Mouse (Mus musculus) neural tube, embryonic 14.5 days (tissue): ENCODE measurements around the gene Cdadc1. TPM values are rescaled to one million over a fixed set of nuclear protein-coding genes. Genes with fewer than 3 reads are reported as not detected.

Experiments
- ATAC-seq: fragments of 200-750 bp; cut with Nextera tagmentation; 2 replicates; pipeline ENCODE4 v1.8.0; 2017; ENCODE audit warnings: low read depth, mild to moderate bottlenecking, moderate TSS enrichment, moderate library complexity
- H3K27ac ChIP-seq: fragments of 300-500 bp; sonication (generic); 2 replicates; pipeline ENCODE4 v1.5.1; 2014; ENCODE audit warnings: low read depth, mild to moderate bottlenecking, control low read depth, low read length, moderate library complexity, mixed read lengths
- H3K27me3 ChIP-seq: fragments of 300-500 bp; sonication (generic); 2 replicates; pipeline ENCODE4 v1.6.1; 2014; ENCODE audit warnings: low read length; ENCODE audit not compliant: control insufficient read depth, insufficient read depth
- H3K36me3 ChIP-seq: fragments of 300-500 bp; sonication (generic); 2 replicates; pipeline ENCODE4 v1.6.1; 2014; ENCODE audit warnings: low read length, mixed read lengths; ENCODE audit not compliant: control insufficient read depth, insufficient read depth
- H3K4me1 ChIP-seq: fragments of 300-500 bp; sonication (generic); 2 replicates; pipeline ENCODE4 v1.6.1; 2014; ENCODE audit warnings: low read length; ENCODE audit not compliant: control insufficient read depth, insufficient read depth
- H3K4me2 ChIP-seq: fragments of 300-500 bp; sonication (generic); 2 replicates; pipeline ENCODE4 v1.6.1; 2014; ENCODE audit warnings: mild to moderate bottlenecking, low read depth, low read length, control low read depth
- H3K4me3 ChIP-seq: fragments of 300-500 bp; sonication (generic); 2 replicates; pipeline ENCODE4 v1.5.1; 2014; ENCODE audit warnings: low read depth, low read length, control low read depth, mixed read lengths
- H3K9ac ChIP-seq: fragments of 300-500 bp; sonication (generic); replicated peaks from 2 replicates; pipeline ENCODE4 v1.6.1; 2014; ENCODE audit warnings: low read depth, mild to moderate bottlenecking, control low read depth, low read length, mixed read lengths
- H3K9me3 ChIP-seq: fragments of 300-500 bp; sonication (generic); 2 replicates; pipeline ENCODE4 v1.6.1; 2016; ENCODE audit warnings: low read length; ENCODE audit not compliant: control insufficient read depth
- WGBS: fragments of 180-500 bp; shearing (Covaris S2); extraction: QIAGEN DNeasy Blood & Tissue Kit; methylation state at CpG from one replicate; pipeline ENCODE4 v1.1.7; 2014; 5-methylcytosine and 5-hydroxymethylcytosine counted together
- polyA plus RNA-seq: library from polyadenylated mRNA; unstranded; fragments of >200 nt; fragmentation: Nextera tagmentation; extraction: Ambion mirVana; gene quantifications from 2 replicates; pipeline ENCODE4 v1.2.1, GENCODE M21; 2014

The Cdadc1 gene
- 38.3 and 40.3 TPM in 2 replicates for polyA plus RNA-seq

DNA sequence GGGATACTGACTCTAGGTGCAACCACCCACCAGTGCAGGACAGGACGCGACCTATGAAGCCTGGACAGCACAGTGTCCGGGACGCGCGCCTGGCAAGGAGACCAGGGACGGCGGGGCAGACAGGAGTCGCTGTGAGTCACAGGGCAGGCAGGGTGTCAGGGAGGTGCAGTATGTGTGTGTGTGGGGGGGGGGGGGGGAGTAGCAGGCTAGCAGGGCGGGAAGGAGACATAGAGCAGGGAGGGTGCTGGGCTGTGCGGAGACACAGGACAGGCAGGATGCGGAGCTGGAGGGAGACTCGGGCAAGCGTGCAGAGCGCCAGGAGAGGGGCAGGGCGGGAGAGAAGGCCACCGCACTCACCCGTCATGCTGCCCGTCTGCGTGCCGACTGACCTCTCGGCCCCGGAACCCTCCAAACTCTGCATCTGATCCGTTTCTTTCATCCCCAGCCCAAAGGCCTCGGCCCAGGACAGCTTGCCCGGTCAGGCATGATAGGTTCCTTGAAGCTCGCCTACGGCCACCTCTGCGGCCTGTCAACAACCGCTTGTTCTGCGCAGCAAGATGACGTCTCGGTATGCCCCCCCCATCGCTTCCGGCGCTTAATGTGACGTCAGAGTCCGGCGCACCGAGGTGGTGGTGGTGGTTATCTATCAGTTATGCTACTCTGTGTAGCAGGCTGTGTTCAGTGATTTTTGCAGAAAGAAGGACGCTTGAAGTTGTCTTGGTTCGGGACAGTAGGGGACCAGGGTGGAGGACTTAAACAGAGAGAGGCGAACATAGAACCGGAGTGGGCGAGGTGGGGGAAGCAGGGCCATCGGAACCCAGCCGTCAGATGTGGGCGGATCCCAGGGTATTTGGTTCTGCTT, at the start of gene Cdadc1:
Gene Cdadc1, minus strand, starts transcription at position 562 of the 862 bp plus-strand sequence.
- WGBS: under 1% methylated on average over 44 of the region's 48 CpGs
- peak within 1 kb of the TSS; percentile 83 for H3K4me3 ChIP-seq
- peak within 1 kb of the TSS; percentile 80 for H3K4me2 ChIP-seq
- H3K27me3 ChIP-seq: no peaks in the 10 kb centered on the region
- peak within 1 kb of the TSS; percentile 72 for H3K27ac ChIP-seq
- H3K36me3 ChIP-seq: no peaks in the 10 kb centered on the region
- peak within 1 kb of the TSS; percentile 83 for H3K9ac ChIP-seq
- peaks cover 11% of the 10 kb centered on the region; the same call in 1 of the 2 replicates for H3K4me1 ChIP-seq
- peak; percentile 94 for ATAC-seq
- no peaks in the 10 kb centered on the region for H3K9me3 ChIP-seq

DNA sequence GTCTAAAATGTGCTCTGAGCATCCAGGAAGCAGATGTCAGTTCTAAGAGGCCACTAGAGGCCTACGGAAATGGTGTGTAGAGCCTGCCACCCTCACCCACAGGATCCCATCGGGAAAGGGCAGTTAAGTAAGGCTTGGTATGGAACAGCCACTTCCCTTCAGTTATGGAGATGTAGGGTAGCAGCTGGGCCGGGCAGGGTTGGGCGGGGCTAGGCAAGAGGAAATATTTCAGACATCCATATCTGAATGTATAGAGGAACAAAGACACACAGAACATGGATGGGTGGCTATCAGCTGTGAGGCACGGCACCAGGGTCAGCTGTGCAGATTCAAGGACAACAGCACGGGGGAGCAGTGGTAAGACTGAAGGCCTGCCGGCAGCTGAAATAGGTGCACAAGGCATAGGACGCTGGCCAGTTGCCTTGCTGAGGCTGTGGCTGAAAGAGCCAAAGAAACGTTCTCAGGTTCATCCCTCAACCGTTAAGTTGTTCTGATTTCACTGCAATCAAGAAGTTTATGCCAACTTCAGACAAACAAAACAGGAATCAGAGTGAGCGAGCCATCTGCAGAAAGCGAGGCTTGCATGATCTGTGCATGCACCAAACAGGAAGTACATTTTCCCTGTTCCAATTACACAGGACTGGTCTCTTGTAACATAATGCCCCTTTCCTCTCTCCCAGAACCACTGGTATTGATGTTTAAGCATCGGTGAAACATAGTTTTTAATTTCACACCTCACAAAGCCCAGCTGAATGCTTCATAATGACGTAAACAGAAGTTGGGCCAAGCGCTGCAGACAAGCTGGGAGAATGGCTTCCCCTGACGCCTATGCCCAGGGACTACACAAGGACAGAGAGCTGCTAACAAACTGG, 49.3 kb upstream of the Cdadc1 start:
- peak; percentile 35; the same call in 1 of the 2 replicates for ATAC-seq
- WGBS: 67% methylated on average over 16 of the region's 16 CpGs

DNA sequence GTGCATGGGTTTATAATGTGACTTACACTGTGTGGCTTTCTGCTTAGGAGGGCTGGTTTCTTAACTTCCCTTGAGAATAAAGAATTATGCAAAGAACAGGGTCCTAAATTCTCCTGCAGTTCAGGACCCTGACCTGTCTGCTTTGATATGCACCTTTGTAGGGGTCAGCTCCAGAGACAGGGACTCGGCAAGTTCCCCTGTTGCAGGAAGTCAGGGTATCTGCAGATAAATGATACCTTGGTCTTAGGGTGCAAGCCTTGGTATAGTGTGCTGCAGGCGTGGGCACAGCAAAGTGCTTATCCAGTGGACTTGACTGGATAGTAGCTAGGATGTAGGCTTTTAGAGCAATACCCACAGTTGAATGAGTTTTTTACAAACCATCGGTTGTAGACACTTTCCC, 47.1 kb upstream of the Cdadc1 start:
- WGBS: 73% methylated on average over 3 of the region's 3 CpGs

More for the DNA sequence above, 49.3 kb upstream of the Cdadc1 start:
- no peaks in the 10 kb centered on the region for H3K27me3 ChIP-seq
- H3K9me3 ChIP-seq: no peaks in the 10 kb centered on the region
- no peak overlapping the region for H3K4me2 ChIP-seq
- H3K27ac ChIP-seq: 0 out of 2 replicates have a peak overlapping the region, but pooled peaks have one; percentile 22
- no peak overlapping the region for H3K4me3 ChIP-seq
- H3K9ac ChIP-seq: no peak overlapping the region
- H3K36me3 ChIP-seq: no peaks in the 10 kb centered on the region
- no peaks in the 10 kb centered on the region for H3K4me1 ChIP-seq

GRCm38 (mm10) chr14:59644166-59644565, 46.4 kb upstream of the Cdadc1 start:
- Histone ChIP-seq H3K9ac (no peak overlapping the region), H3K9me3 (no peaks in the 10 kb centered on the region), H3K36me3 (no peaks in the 10 kb centered on the region), H3K4me3 (no peak overlapping the region), H3K4me2 (no peak overlapping the region), H3K27me3 (no peaks in the 10 kb centered on the region), H3K27ac (no peak overlapping the region), H3K4me1 (no peaks in the 10 kb centered on the region)
- no peak for ATAC-seq
- 90% methylated on average over 1 of the region's 1 CpGs for WGBS

More for the DNA sequence above, 47.1 kb upstream of the Cdadc1 start:
- Histone ChIP-seq H3K27ac (no peak overlapping the region), H3K4me3 (no peak overlapping the region), H3K4me1 (no peaks in the 10 kb centered on the region), H3K9me3 (no peaks in the 10 kb centered on the region), H3K9ac (no peak overlapping the region), H3K4me2 (no peak overlapping the region), H3K27me3 (no peaks in the 10 kb centered on the region), H3K36me3 (no peaks in the 10 kb centered on the region)
- no peak for ATAC-seq

GRCm38 (mm10) chr14:59643582-59643981, 45.8 kb upstream of the Cdadc1 start:
- H3K27ac ChIP-seq: no peak overlapping the region
- H3K4me1 ChIP-seq: no peaks in the 10 kb centered on the region
- H3K36me3 ChIP-seq: no peaks in the 10 kb centered on the region
- H3K9me3 ChIP-seq: no peaks in the 10 kb centered on the region
- H3K9ac ChIP-seq: no peak overlapping the region
- ATAC-seq: no peak
- no peaks in the 10 kb centered on the region for H3K27me3 ChIP-seq
- 81% methylated on average over 12 of the region's 12 CpGs for WGBS
- no peak overlapping the region for H3K4me2 ChIP-seq
- no peak overlapping the region for H3K4me3 ChIP-seq

DNA sequence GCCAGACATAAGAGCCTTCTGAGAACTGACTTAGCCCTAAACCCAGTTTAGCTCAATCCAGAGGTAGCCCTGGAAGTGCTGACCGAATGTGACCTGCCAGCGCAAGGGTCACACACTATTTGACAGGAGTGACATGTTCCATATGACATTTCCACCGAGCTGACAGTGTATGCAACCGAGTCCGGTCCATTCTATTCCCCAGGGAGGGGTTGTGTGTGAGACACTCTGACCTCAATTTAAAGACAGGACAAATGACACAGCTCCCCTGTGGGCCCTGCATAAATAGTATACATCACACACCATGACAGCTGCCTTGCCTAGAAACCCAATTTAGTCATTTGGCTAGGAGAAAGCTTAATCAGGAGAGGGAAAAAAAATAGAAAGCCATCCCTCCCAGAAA, 44.1 kb upstream of the Cdadc1 start:
- Histone ChIP-seq H3K27me3 (no peaks in the 10 kb centered on the region), H3K27ac (no peak overlapping the region), H3K9ac (no peak overlapping the region), H3K36me3 (no peaks in the 10 kb centered on the region), H3K4me1 (no peaks in the 10 kb centered on the region), H3K9me3 (no peaks in the 10 kb centered on the region), H3K4me2 (no peak overlapping the region), H3K4me3 (no peak overlapping the region)
- ATAC-seq: no peak
- WGBS: 44% methylated on average over 5 of the region's 5 CpGs

GRCm38 (mm10) chr14:59638906-59639703, 41.3 kb upstream of the Cdadc1 start:
- no peaks in the 10 kb centered on the region for H3K9me3 ChIP-seq
- no peak overlapping the region for H3K4me3 ChIP-seq
- no peaks in the 10 kb centered on the region for H3K4me1 ChIP-seq
- H3K9ac ChIP-seq: no peak overlapping the region
- no peak overlapping the region for H3K4me2 ChIP-seq
- WGBS: 68% methylated on average over 7 of the region's 7 CpGs
- no peaks in the 10 kb centered on the region for H3K36me3 ChIP-seq
- H3K27me3 ChIP-seq: no peaks in the 10 kb centered on the region
- no peak overlapping the region for H3K27ac ChIP-seq
- ATAC-seq: no peak

- no peak for ATAC-seq
- Histone ChIP-seq H3K4me2 (no peak overlapping the region), H3K27me3 (no peaks in the 10 kb centered on the region), H3K36me3 (no peaks in the 10 kb centered on the region), H3K27ac (no peak overlapping the region), H3K9me3 (no peaks in the 10 kb centered on the region), H3K4me1 (no peaks in the 10 kb centered on the region), H3K4me3 (no peak overlapping the region), H3K9ac (no peak overlapping the region)
- WGBS: 89% methylated on average over 9 of the region's 9 CpGs
Measured at GRCm38 (mm10) chr14:59633988-59634387, 36.2 kb upstream of the Cdadc1 start.
